10 mouse cellular contexts compared by ENCODE assay signal in the genomic region with DNA sequence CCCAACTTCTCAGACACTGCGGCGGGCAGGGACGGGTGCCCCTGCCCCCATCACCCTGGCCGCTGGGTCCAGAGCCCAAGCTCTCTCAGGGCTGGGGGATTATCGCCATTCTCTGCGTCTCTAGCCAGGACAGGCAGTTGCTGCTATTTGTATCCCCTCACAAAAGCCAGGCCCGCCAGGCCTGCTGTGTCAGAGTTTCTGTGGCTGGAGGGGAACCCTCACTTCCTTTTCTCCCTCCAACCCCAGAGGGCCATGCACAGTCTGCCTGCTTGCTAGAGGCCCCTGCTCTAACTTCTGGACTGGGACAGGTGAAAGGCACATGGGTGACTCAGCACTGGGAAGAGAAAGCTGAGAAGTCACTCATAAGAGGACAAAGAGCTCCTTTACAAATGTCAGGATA. TPM values are rescaled to one million over a fixed set of nuclear protein-coding genes. Genes with fewer than 3 reads are reported as not detected.
DNase-seq lines count a peak whose midpoint lies in the region; ATAC-seq and TF ChIP-seq lines count a peak whose summit lies in the region.
"Had no signal": no experiment of that assay in that cellular context is flagged by ENCODE, and none has a peak within 500 bp of the region (broad histone marks: within the 10 kb centered on the region; RNA-seq: fewer than 3 reads in every experiment).

No protein-coding gene starts in this region.

- H3K27ac ChIP-seq in kidney, postnatal 0 days: peak overlapping the region; percentile 47
- no peak overlapping the region for H3K27ac ChIP-seq in embryonic facial prominence, embryonic 12.5 days
- no peak overlapping the region for H3K27ac ChIP-seq in intestine, embryonic 16.5 days (ENCODE audit: low read length)
- H3K27ac ChIP-seq in midbrain, embryonic 13.5 days: no peak overlapping the region

- no peaks in the 10 kb centered on the region for H3K36me3 ChIP-seq in kidney, postnatal 0 days (ENCODE audit: insufficient read depth, low read length)
- H3K36me3 ChIP-seq in embryonic facial prominence, embryonic 12.5 days: no peaks in the 10 kb centered on the region
- H3K36me3 ChIP-seq in intestine, embryonic 16.5 days (ENCODE audit: control insufficient read depth, insufficient read depth, low read length): no peaks in the 10 kb centered on the region
- no peaks in the 10 kb centered on the region for H3K36me3 ChIP-seq in midbrain, embryonic 13.5 days

- no peak for ATAC-seq in kidney, postnatal 0 days (replicated peaks; ENCODE audit: low FRiP score, low read depth)
- ATAC-seq in embryonic facial prominence, embryonic 12.5 days (ENCODE audit: insufficient number of reproducible peaks, insufficient read depth, low FRiP score, low TSS enrichment): no peak
- ATAC-seq in intestine, embryonic 16.5 days: no peak
- ATAC-seq in midbrain, embryonic 13.5 days: no peak

- 2% methylated on average over 7 of the region's 7 CpGs for WGBS in kidney, postnatal 0 days
- WGBS in embryonic facial prominence, embryonic 12.5 days: 3% methylated on average over 7 of the region's 7 CpGs
- WGBS in intestine, embryonic 16.5 days: 5% methylated on average over 7 of the region's 7 CpGs
- 0% methylated on average over 7 of the region's 7 CpGs for WGBS in midbrain, embryonic 13.5 days

- DNase-seq in kidney, postnatal 0 days (ENCODE audit: low spot score): no peak
- DNase-seq in kidney, adult 18-20 months: no peak
- DNase-seq in embryo, embryonic 11 days: no peak
- DNase-seq in adrenal gland, postnatal 14 days: no peak
- DNase-seq in urinary bladder, postnatal 14 days (ENCODE audit: low spot score): no peak
- DNase-seq: cerebellum, adult 18-20 months; gastrocnemius, postnatal 25 days had no signal

- peak overlapping the region; percentile 39 for H3K4me2 ChIP-seq in kidney, postnatal 0 days (ENCODE audit: low read length)
- H3K4me2 ChIP-seq in embryonic facial prominence, embryonic 12.5 days (replicated peaks): peak overlapping the region; percentile 47
- peak overlapping the region; percentile 17; the same call in 1 of the 2 replicates for H3K4me2 ChIP-seq in intestine, embryonic 16.5 days (ENCODE audit: low read depth, low read length)
- peak overlapping the region; percentile 44 for H3K4me2 ChIP-seq in midbrain, embryonic 13.5 days (replicated peaks)

- no peak for TF ChIP-seq CTCF in kidney, postnatal 0 days (IDR thresholded peaks at IDR 0.05; ENCODE audit: low read depth)

- no peak overlapping the region for H3K9ac ChIP-seq in kidney, postnatal 0 days (ENCODE audit: low read depth, low read length)
- H3K9ac ChIP-seq in embryonic facial prominence, embryonic 12.5 days: no peak overlapping the region; the same call in 1 of the 2 replicates
- H3K9ac ChIP-seq in intestine, embryonic 16.5 days (ENCODE audit: low read depth, low read length): peak overlapping the region; percentile 37; the same call in 1 of the 2 replicates
- peak overlapping the region; percentile 52; the same call in 1 of the 2 replicates for H3K9ac ChIP-seq in midbrain, embryonic 13.5 days (replicated peaks)

- H3K9me3 ChIP-seq in kidney, postnatal 0 days (replicated peaks; ENCODE audit: low read length): no peaks in the 10 kb centered on the region
- H3K9me3 ChIP-seq in embryonic facial prominence, embryonic 12.5 days: no peaks in the 10 kb centered on the region
- H3K9me3 ChIP-seq in intestine, embryonic 16.5 days (ENCODE audit: control insufficient read depth, low read length): no peaks in the 10 kb centered on the region
- H3K9me3 ChIP-seq in midbrain, embryonic 13.5 days: no peaks in the 10 kb centered on the region

- peaks cover 17% of the 10 kb centered on the region; the same call in 1 of the 2 replicates for H3K27me3 ChIP-seq in kidney, postnatal 0 days (ENCODE audit: insufficient read depth, low read length)
- H3K27me3 ChIP-seq in embryonic facial prominence, embryonic 12.5 days: peaks cover 63% of the 10 kb centered on the region
- H3K27me3 ChIP-seq in intestine, embryonic 16.5 days (replicated peaks; ENCODE audit: control insufficient read depth, insufficient read depth, low read length): peaks cover 56% of the 10 kb centered on the region
- H3K27me3 ChIP-seq in midbrain, embryonic 13.5 days: peaks cover 64% of the 10 kb centered on the region

- peaks cover 6% of the 10 kb centered on the region; the same call in 1 of the 2 replicates for H3K4me1 ChIP-seq in kidney, postnatal 0 days (replicated peaks; ENCODE audit: insufficient read depth, low read length)
- peaks cover 47% of the 10 kb centered on the region for H3K4me1 ChIP-seq in embryonic facial prominence, embryonic 12.5 days
- H3K4me1 ChIP-seq in intestine, embryonic 16.5 days (ENCODE audit: control insufficient read depth, insufficient read depth, low read length): peaks cover 26% of the 10 kb centered on the region
- peaks cover 51% of the 10 kb centered on the region for H3K4me1 ChIP-seq in midbrain, embryonic 13.5 days (replicated peaks)

- 0 out of 2 replicates have a peak overlapping the region, but pooled peaks have one; percentile 4 for H3K4me3 ChIP-seq in kidney, postnatal 0 days (replicated peaks; ENCODE audit: low read depth, low read length)
- peak overlapping the region; percentile 4; the same call in 1 of the 2 replicates for H3K4me3 ChIP-seq in embryonic facial prominence, embryonic 12.5 days
- H3K4me3 ChIP-seq in intestine, embryonic 16.5 days (ENCODE audit: low read length): no peak overlapping the region
- peak overlapping the region; percentile 19; the same call in 1 of the 2 replicates for H3K4me3 ChIP-seq in midbrain, embryonic 13.5 days (replicated peaks)

RNA-seq across cellular contexts. Expression of gene Rspo1, which starts 4.1 kb away (rescaled TPM):
- polyA plus RNA-seq in kidney, postnatal 0 days (2015; fragmentation: Nextera tagmentation; extraction: Ambion mirVana): 13.6 and 17.4 TPM in 2 replicates
- polyA plus RNA-seq in embryonic facial prominence, embryonic 12.5 days (2016; fragmentation: Nextera tagmentation; extraction: Ambion mirVana): 7.2 and 11.4 TPM in 2 replicates
- polyA plus RNA-seq in intestine, embryonic 16.5 days (2015; fragmentation: Nextera tagmentation; extraction: Ambion mirVana): 6.0 and 8.0 TPM in 2 replicates
- polyA plus RNA-seq in midbrain, embryonic 13.5 days (2015; fragmentation: Nextera tagmentation; extraction: Ambion mirVana): 3.5 and 7.6 TPM in 2 replicates
- 4.2 and 5.3 TPM in 2 replicates for total RNA-seq in adrenal gland, postnatal 14 days (2021)

RNA-seq across cellular contexts. Expression of gene Gnl2, which starts 26.1 kb away (rescaled TPM):
- 63.7 and 66.1 TPM in 2 replicates for polyA plus RNA-seq in kidney, postnatal 0 days (2015; fragmentation: Nextera tagmentation; extraction: Ambion mirVana)
- 101 and 105 TPM in 2 replicates for polyA plus RNA-seq in embryonic facial prominence, embryonic 12.5 days (2016; fragmentation: Nextera tagmentation; extraction: Ambion mirVana)
- polyA plus RNA-seq in intestine, embryonic 16.5 days (2015; fragmentation: Nextera tagmentation; extraction: Ambion mirVana): 61.8 and 64.6 TPM in 2 replicates
- 94.8 and 99.1 TPM in 2 replicates for polyA plus RNA-seq in midbrain, embryonic 13.5 days (2015; fragmentation: Nextera tagmentation; extraction: Ambion mirVana)
- total RNA-seq in adrenal gland, postnatal 14 days (2021): 53.7 and 64.9 TPM in 2 replicates

RNA-seq across cellular contexts. Expression of gene Cdca8, which starts 51.2 kb away (rescaled TPM):
- 42.8 and 53.9 TPM in 2 replicates for polyA plus RNA-seq in kidney, postnatal 0 days (2015; fragmentation: Nextera tagmentation; extraction: Ambion mirVana)
- polyA plus RNA-seq in embryonic facial prominence, embryonic 12.5 days (2016; fragmentation: Nextera tagmentation; extraction: Ambion mirVana): 158 and 176 TPM in 2 replicates
- polyA plus RNA-seq in intestine, embryonic 16.5 days (2015; fragmentation: Nextera tagmentation; extraction: Ambion mirVana): 105 and 126 TPM in 2 replicates
- polyA plus RNA-seq in midbrain, embryonic 13.5 days (2015; fragmentation: Nextera tagmentation; extraction: Ambion mirVana): 76.4 and 77.6 TPM in 2 replicates
- total RNA-seq in adrenal gland, postnatal 14 days (2021): 14.9 and 15.3 TPM in 2 replicates

RNA-seq across cellular contexts. Expression of gene 9930104L06Rik, which starts 53.5 kb away (rescaled TPM):
- polyA plus RNA-seq in kidney, postnatal 0 days (2015; fragmentation: Nextera tagmentation; extraction: Ambion mirVana): 7.4 and 8.3 TPM in 2 replicates
- 19.5 and 20.1 TPM in 2 replicates for polyA plus RNA-seq in embryonic facial prominence, embryonic 12.5 days (2016; fragmentation: Nextera tagmentation; extraction: Ambion mirVana)
- 9.1 and 9.3 TPM in 2 replicates for polyA plus RNA-seq in intestine, embryonic 16.5 days (2015; fragmentation: Nextera tagmentation; extraction: Ambion mirVana)
- polyA plus RNA-seq in midbrain, embryonic 13.5 days (2015; fragmentation: Nextera tagmentation; extraction: Ambion mirVana): 14.8 and 21.6 TPM in 2 replicates
- 12.9 and 13.4 TPM in 2 replicates for total RNA-seq in adrenal gland, postnatal 14 days (2021)

Comparison
In these comparisons a context has a peak if more than half of its experiments do, and no peak if none do; other contexts are left out.
1. H3K9ac ChIP-seq: peak in intestine, embryonic 16.5 days (single experiment) and midbrain, embryonic 13.5 days (single experiment); none in kidney, postnatal 0 days (single experiment) and embryonic facial prominence, embryonic 12.5 days (single experiment).
2. Peak in every context shown above with its lines, with median percentiles within 50 percentile points of each other: H3K4me2 ChIP-seq.